Mouse (Mus musculus) urinary bladder, adult 18-20 months (tissue): ENCODE data around the gene Ap1s1.

Experiments
- DNase-seq, 2 experiments: peaks; one replicate each; pipeline ENCODE4 v3.0.0; 2022; ENCODE audit warnings: low spot score in 2 of 2, mixed read lengths in 2 of 2

Ap1s1 gene

GRCm38 (mm10) chr5:137065454-137065853 lies 19.5 kb upstream of the Ap1s1 start:
- no peak for DNase-seq

DNA sequence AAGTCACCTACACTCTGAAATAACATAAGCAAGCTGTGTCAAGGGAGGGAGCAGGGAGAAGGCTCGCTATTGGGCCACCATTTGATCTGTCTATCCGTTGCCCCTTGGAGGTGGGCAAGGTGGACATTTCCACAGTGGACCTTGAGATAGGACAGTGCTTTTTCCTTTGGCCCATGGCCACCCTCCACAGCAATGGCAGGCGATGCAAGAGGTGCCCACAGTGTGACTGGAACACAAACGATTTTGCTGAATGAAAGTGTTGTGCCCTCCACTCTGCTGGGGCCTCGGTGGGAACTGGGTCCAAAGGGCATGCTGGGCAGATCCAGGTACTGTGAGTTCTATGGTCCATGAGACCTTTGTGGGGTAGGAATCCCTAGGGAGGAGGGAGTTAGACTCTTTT lies 16.7 kb upstream of the Ap1s1 start:
- DNase-seq = no peak

DNA sequence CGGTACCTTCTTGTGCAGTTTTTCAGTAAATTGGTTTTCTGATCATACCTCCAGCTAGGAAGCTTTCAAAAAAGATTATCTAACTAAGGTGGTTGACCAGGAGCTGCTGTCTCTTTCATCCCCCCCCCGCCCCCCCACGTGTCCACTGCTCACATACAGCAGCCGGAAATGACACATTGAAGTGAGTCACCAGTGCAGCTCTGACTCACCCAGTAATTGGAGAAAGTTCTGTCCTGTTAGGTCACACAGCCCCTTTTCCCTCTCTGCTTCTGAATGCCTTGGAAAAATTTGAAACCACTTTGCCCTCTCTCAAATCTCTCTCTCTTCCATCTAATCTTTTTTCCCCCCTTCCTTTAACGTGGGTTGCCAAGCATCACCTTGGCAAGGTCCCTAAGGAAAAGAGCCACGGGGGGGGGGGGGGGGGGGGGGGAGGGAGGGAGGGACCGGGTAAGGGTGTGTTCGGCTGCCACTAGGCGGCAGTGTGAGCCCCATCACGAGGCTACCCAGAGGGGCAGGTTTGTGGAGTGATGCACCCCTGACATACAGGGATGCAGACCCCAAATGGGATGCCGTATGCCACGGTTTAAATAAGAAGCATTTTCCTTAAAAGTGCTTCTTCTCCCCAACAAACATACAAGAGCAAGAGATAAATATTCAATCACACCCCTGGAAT lies 16.0 kb upstream of the Ap1s1 start:
- no peak for DNase-seq

GRCm38 (mm10) chr5:137054873-137055272 lies 8.9 kb upstream of the Ap1s1 start:
- DNase-seq = no peak

GRCm38 (mm10) chr5:137054299-137054698 lies 8.4 kb upstream of the Ap1s1 start:
- DNase-seq = no peak

DNA sequence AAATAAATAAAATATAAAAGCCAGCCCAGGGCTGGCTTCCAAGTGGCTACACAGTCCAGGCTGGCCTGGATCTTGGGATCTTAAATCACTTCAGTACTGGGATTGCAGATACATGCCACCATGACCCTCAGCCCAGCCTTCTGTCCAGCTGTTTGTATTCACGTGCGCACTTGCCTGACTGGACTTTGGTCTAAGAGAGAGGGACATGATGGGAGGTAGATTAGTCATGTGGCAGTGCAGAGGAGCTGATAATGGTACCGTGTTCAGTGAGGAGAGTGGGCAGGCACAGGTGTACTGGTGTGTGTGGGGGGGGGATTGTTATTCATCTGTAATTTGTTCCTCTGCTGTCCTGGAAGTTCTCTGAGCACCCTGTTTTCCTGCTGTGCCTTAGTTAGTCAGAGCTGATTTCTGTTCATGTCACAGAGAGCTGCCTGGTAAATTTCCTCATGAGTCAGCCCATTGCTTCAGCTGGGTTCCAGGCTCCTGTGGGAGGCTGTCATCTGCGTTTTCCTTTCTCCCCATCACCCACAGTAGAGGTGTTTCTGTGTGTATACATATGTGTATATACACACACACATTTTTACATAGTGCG lies 6.1 kb upstream of the Ap1s1 start:
- DNase-seq = no peak

DNA sequence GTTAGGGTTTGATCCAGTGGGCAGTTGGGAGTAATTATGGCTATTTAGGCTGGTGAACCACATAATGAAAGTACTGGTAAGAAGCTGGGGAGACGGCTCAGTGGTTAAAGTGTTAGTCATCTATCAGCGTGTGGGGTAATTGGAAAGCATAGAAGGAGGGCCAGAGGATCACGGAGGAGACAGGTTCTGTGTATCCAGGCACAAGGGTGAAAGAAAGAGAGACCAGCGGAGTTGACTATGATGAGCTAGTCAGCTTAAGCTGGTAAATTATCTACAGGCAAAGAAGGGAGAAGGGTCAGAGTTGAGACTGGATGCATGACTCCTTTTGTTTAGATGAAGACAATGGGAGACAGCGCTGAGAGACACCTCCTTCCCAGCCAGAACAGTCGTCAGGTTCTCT lies 5.2 kb upstream of the Ap1s1 start:
- no peak for DNase-seq

- DNase-seq = no peak
These were observed 1.1 kb upstream of the Ap1s1 start for GRCm38 (mm10) chr5:137046991-137047390.

DNA sequence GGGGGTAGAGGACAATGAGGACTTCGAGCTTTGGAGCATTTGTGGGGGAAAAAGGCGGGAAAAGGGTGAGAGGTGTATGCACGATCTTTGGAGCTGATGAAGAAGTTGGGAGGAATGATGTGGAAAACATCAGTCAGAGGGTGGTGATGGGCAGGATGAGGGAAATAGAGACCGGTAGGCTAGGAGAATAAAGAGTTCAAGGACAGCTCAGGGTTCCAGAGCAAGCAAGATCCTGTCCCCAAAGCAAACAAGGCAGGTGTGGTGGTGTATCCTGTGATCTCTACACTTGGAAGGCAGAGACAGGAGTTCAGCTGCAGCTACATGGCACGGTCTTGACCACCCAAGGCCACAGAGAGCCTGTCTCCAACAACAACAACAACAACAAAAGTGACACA lies 386 bp upstream of the Ap1s1 start:
- DNase-seq = no peak

GRCm38 (mm10) chr5:137043997-137044396 lies 1.9 kb downstream of the Ap1s1 start:
- DNase-seq = no peak

- DNase-seq = no peak
These were observed 4.5 kb downstream of the Ap1s1 start for GRCm38 (mm10) chr5:137041442-137041841.

DNA sequence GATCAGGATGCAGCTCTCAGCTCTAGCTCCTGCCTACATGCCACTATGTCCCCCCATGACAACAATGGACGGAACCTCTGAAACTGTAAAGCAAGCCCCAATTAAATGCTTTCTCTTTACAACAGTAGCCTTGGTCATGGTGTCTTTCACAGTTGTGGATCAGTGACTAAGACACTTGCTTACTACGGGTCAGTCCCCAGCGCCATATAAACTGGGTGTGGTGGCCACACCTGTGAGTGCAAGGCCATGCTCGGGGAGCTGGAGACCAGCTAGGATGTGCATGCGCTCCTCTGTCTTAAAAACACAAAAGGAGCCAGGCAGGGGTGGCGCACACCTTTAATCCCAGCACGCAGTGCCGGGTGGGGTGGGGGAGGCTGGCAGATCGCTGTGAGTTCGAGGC lies 6.5 kb downstream of the Ap1s1 start:
- DNase-seq = no peak

GRCm38 (mm10) chr5:137036211-137036610 lies 9.7 kb downstream of the Ap1s1 start:
- no peak for DNase-seq

GRCm38 (mm10) chr5:137032641-137033074 lies 13.3 kb downstream of the Ap1s1 start:
- DNase-seq = peak; percentile 84 to 87

DNA sequence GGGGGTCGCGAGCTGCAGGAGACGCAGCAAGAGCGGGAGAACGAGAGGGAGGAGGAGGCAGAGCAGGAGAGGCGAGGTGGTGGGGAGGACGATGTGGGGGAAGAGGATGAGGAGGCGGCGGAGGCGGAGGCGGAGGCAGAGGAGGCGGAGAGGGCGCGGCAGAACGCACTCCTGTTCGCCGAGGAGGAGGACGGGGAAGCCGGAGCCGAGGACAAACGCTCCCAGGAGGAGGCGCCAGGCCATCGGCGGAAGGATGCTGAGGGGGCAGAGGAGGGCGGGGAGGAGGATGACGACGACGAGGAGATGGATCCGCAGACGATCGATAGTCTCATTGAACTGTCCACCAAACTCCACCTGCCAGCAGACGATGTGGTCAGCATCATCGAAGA lies 13.9 kb downstream of the Ap1s1 start:
- DNase-seq = no peak

GRCm38 (mm10) chr5:137031076-137032032 lies 14.6 kb downstream of the Ap1s1 start:
- no peak for DNase-seq

DNA sequence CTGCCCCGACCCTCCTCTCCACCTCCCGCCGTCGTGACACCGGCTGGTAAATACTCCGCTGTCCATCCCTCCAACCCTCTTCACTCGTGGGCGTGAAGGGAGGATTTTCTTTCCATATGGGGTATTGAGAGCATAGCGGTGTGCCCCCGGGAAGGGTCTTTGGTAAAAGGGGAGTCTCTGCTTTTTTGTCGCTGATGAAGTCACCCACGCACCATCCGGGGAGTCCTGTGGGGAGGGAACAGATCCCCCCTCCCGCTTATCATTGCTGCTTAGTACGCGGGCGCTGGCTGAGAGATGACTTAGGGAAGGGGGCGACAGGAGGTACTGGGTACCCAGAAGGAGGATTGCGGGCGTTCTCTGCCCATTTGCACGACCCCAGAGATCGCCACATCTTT lies 15.5 kb downstream of the Ap1s1 start:
- DNase-seq = no peak

DNA sequence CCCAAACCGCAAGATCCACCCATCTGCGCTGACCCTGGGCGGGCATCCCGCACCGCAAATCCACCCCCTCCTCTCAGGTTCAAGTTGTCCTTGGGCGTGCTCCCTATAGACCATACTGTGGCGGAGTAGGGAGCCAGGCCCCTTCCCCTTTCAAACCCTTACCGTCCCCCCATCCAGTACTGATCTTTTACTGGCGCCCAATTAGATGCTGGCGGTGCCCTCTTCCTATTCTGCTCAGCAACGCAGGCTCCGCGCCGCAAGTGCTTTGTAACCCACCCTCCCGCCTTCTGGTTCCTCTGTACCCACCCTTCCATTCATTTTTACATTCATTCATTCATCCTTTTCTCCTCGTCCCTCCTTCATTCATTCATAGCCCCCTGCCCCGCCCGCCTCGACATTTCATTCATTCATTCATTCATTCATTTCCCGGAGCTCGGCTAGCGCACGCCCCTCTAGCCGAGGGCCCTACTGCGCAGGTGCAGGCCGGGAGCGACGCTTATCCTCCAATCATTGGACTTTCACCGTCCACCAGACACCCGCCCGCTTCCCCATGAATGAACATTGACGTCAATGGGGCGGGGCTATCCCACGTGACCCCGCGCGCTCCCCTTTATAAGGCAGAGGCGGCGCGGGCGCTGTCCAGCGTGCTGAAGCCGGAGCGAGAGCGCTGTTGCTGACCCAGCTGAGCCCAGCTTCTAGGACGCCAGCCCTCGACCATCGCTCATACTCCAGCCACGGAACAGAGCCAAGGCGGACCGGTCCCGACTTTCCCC lies 16.1 kb downstream of the Ap1s1 start:
- peak; percentile 85 to 94 for DNase-seq

DNA sequence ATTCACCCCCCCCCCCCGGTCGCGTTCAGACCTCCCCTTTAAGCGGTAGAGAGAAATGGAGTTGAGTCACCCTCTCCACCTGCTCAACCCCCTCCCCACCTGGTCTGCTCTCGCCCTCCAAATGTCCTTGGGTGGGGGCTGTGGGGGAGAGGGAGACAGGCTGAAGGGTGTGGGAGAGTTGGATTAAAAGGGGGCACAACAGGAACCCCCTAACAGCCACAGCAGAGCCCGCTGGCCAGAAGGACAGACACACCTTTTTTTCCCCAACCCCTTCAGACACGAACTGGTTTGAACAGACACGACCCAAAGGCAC lies 16.7 kb downstream of the Ap1s1 start:
- DNase-seq = no peak

DNA sequence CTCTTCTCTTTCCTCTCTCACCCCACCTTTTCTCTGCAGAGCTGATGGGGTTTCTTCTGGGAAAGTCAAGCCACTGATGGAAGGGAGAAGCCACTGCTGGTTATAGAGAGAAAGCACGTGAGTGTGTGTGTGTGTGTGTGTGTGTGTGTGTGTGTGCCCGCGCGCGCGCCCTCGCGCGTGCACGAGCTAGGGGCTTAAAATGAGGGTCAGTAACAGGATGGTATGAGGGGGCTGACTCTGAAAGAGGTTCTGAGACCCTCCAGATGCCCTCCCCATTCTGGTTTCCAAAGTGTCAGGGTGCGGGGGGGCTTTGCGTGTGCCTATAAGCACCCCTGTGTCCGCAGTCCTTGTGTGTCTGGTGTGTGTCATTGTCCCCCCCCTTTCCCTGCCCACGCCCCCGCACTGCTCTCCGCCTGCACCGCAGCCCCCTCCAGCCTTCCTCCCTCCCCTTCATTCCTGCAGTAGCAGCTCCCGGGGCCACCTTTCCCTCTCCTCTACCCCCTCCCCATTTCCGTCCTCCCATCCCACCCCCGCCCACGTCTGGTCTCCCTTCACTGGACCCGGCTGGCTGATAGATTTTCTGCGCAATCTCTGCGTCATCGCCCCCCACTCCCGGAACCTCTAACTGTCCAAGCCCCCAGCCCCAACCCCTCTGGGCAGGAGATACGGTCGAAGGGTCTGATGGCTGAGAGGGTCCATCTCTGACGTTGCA lies 17.2 kb downstream of the Ap1s1 start:
- no peak for DNase-seq

DNA sequence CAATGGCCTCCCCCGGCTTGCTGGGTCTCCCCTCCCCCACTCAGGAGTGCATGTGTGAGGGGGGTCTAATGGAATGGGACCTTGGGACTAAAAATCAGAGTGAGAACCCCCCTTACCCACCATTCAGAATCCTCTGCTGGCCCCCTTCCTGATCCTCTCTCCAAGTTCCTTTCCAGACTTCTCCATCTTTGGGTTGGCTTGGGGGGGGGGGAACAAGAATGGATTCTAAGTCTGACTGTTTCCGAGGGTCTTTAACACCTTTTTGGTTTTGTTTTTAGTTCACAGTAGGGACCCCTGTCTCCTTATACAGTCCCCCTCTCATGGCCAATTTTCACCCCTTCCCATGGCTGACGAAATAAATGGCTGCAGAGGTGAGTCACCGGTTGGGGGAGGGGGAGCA lies 19.8 kb downstream of the Ap1s1 start, which contains the start of gene Vgf:
TSS of gene Vgf (plus strand) at position 301 of the 400 bp plus-strand sequence.
- no peak for DNase-seq
